15 mouse cellular contexts compared by ENCODE assay signal in the genomic region with DNA sequence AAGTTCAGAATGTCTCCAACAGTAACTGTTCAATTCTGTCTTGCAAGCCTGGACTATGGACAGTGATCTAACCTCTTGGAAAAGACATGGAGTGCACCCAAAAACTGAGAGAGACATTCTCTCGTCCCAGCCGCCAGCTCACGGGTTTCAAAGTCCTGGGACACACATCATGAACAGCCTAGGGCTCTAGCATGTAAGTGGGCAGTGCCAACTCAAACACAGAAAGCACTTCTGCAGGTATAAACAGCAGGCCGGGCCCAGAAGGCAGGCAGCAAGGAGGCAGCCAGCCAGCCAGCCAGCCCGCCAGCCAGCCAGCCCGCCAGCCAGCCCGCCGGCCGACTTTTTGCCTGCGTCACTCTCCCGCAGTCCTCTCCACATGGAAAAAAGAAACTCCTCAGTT.
DNase-seq lines count a peak whose midpoint lies in the region; TF ChIP-seq lines count a peak whose summit lies in the region.
"Had no signal": no experiment of that assay in that cellular context is flagged by ENCODE, and none has a peak within 500 bp of the region (broad histone marks: within the 10 kb centered on the region; RNA-seq: fewer than 3 reads in every experiment).

No protein-coding gene starts in this region.

- 0 out of 2 replicates have a peak overlapping the region, but pooled peaks have one; percentile 35 for H3K27ac ChIP-seq in gastrocnemius, adult 2 months
- H3K27ac ChIP-seq: heart, embryonic 15.5 days; limb, embryonic 13.5 days; midbrain, embryonic 12.5 days; neural tube, embryonic 13.5 days had no signal

- intact Hi-C loops in gastrocnemius, adult 2 months (cut with DNase I): no loop called here

- no peak overlapping the region for H3K4me3 ChIP-seq in gastrocnemius, adult 2 months
- H3K4me3 ChIP-seq: heart, embryonic 15.5 days; limb, embryonic 13.5 days; midbrain, embryonic 12.5 days; neural tube, embryonic 13.5 days had no signal

- TF ChIP-seq CTCF in gastrocnemius, adult 2 months (IDR thresholded peaks at IDR 0.05): no peak

- peak; percentile 28 for DNase-seq in gastrocnemius, adult 2 months
- no peak for DNase-seq in gastrocnemius, adult 18-20 months (ENCODE audit: low spot score)
- peak; percentile 8 for DNase-seq in right cerebral cortex, postnatal 14 days
- DNase-seq in right cerebral cortex, adult 18-20 months: no peak
- peak; percentile 12 for DNase-seq in kidney, postnatal 10 days
- peak; percentile 55 to 74 for DNase-seq in lung, postnatal 4 days
- no peak for DNase-seq in neural tube, embryonic 10.5 days (ENCODE audit: extremely low spot score, low spot score)
- DNase-seq in urinary bladder, postnatal 25 days (ENCODE audit: low spot score): no peak
- DNase-seq: adrenal gland, adult 8-10 months; B cell, adult 2 months; cerebellum, adult 11-12 months had no signal

Comparison
In these comparisons a context has a peak if more than half of its experiments do, and no peak if none do; other contexts are left out.
1. DNase-seq: peak in gastrocnemius, adult 2 months (single experiment), right cerebral cortex, postnatal 14 days (single experiment), kidney, postnatal 10 days (single experiment) and lung, postnatal 4 days (2 of 2); none in gastrocnemius, adult 18-20 months (single experiment), right cerebral cortex, adult 18-20 months (single experiment), neural tube, embryonic 10.5 days (single experiment) and urinary bladder, postnatal 25 days (single experiment).